Mouse (Mus musculus) neural tube, embryonic 11.5 days (tissue): ENCODE measurements at regions not wholly inside any gene's neighbourhood (a gene's known extent, or its start where the extent isn't known, plus 50 kb on each side); places are given as distances from the start of the nearest gene placed in this dataset.

Source experiments
- ATAC-seq: fragments of 200-750 bp; cut with Nextera tagmentation; 2 replicates; pipeline ENCODE4 v1.8.0; 2017; ENCODE audit warnings: moderate number of reproducible peaks, mild to moderate bottlenecking, moderate TSS enrichment, moderate library complexity; ENCODE audit not compliant: insufficient read depth, low FRiP score, low TSS enrichment
- DNase-seq: peaks from one replicate; pipeline ENCODE4 v3.0.0-alpha.2; 2015; ENCODE audit warnings: low spot score
- H3K27ac ChIP-seq: fragments of 300-500 bp; sonication (generic); 2 replicates; pipeline ENCODE4 v1.5.1; 2014; ENCODE audit warnings: low read depth, mild to moderate bottlenecking, low read length
- H3K27me3 ChIP-seq: fragments of 300-500 bp; sonication (generic); 2 replicates; pipeline ENCODE4 v1.6.1; 2014; ENCODE audit warnings: mild to moderate bottlenecking, low read length, mixed read lengths; ENCODE audit not compliant: control insufficient read depth, insufficient read depth
- H3K36me3 ChIP-seq: fragments of 300-500 bp; sonication (generic); 2 replicates; pipeline ENCODE4 v1.6.1; 2014; ENCODE audit warnings: mild to moderate bottlenecking, low read length, moderate library complexity, mixed read lengths; ENCODE audit not compliant: control insufficient read depth, insufficient read depth
- H3K4me1 ChIP-seq: fragments of 300-500 bp; sonication (generic); 2 replicates; pipeline ENCODE4 v1.6.1; 2014; ENCODE audit warnings: low read length, mixed read lengths; ENCODE audit not compliant: control insufficient read depth, insufficient read depth
- H3K4me2 ChIP-seq: fragments of 300-500 bp; sonication (generic); 2 replicates; pipeline ENCODE4 v1.6.1; 2014; ENCODE audit warnings: low read depth, mild to moderate bottlenecking, moderate library complexity
- H3K4me3 ChIP-seq: fragments of 300-500 bp; sonication (generic); 2 replicates; pipeline ENCODE4 v1.5.1; 2014; ENCODE audit warnings: low read depth, low read length
- H3K9ac ChIP-seq: fragments of 300-500 bp; sonication (generic); 2 replicates; pipeline ENCODE4 v1.6.1; 2014; ENCODE audit warnings: mild to moderate bottlenecking, low read length
- H3K9me3 ChIP-seq: fragments of 300-500 bp; sonication (generic); 2 replicates; pipeline ENCODE4 v1.6.1; 2016; ENCODE audit warnings: low read length; ENCODE audit not compliant: control insufficient read depth
- WGBS: fragments of 180-500 bp; shearing (Covaris S2); extraction: QIAGEN DNeasy Blood & Tissue Kit; methylation state at CpG from one replicate; pipeline ENCODE4 v1.1.7; 2014; 5-methylcytosine and 5-hydroxymethylcytosine counted together

GRCm38 (mm10) chr13:83376097-83376797, 127.6 kb upstream of the Mef2c start:
- no peaks in the 10 kb centered on the region for H3K9me3 ChIP-seq
- no peak overlapping the region for H3K4me3 ChIP-seq
- 94% methylated on average over 8 of the region's 8 CpGs for WGBS
- no peaks in the 10 kb centered on the region for H3K36me3 ChIP-seq
- H3K9ac ChIP-seq = no peak overlapping the region
- no peak overlapping the region for H3K4me2 ChIP-seq
- H3K27ac ChIP-seq = no peak overlapping the region
- no peak for DNase-seq
- H3K27me3 ChIP-seq = no peaks in the 10 kb centered on the region
- no peaks in the 10 kb centered on the region for H3K4me1 ChIP-seq
- ATAC-seq = no peak

GRCm38 (mm10) chr13:83378644-83379043, 125.2 kb upstream of the Mef2c start:
- no peak overlapping the region for H3K27ac ChIP-seq
- ATAC-seq (no peak), DNase-seq (no peak)
- H3K4me3 ChIP-seq = no peak overlapping the region
- no peak overlapping the region for H3K9ac ChIP-seq
- no peaks in the 10 kb centered on the region for H3K36me3 ChIP-seq
- WGBS = 70% methylated on average over 3 of the region's 3 CpGs
- no peak overlapping the region for H3K4me2 ChIP-seq
- no peaks in the 10 kb centered on the region for H3K4me1 ChIP-seq
- no peaks in the 10 kb centered on the region for H3K27me3 ChIP-seq
- no peaks in the 10 kb centered on the region for H3K9me3 ChIP-seq

GRCm38 (mm10) chr13:83382609-83383008, 121.2 kb upstream of the Mef2c start:
- no peaks in the 10 kb centered on the region for H3K36me3 ChIP-seq
- DNase-seq (no peak), ATAC-seq (no peak)
- H3K27ac ChIP-seq = no peak overlapping the region
- H3K4me2 ChIP-seq = no peak overlapping the region
- no peak overlapping the region for H3K9ac ChIP-seq
- 91% methylated on average over 3 of the region's 3 CpGs for WGBS
- H3K4me1 ChIP-seq = no peaks in the 10 kb centered on the region
- H3K27me3 ChIP-seq = no peaks in the 10 kb centered on the region
- no peak overlapping the region for H3K4me3 ChIP-seq
- no peaks in the 10 kb centered on the region for H3K9me3 ChIP-seq

GRCm38 (mm10) chr13:83394773-83395172, 109.1 kb upstream of the Mef2c start:
- H3K4me3 ChIP-seq = no peak overlapping the region
- H3K4me1 ChIP-seq = no peaks in the 10 kb centered on the region
- H3K36me3 ChIP-seq = no peaks in the 10 kb centered on the region
- no peak for ATAC-seq
- H3K9ac ChIP-seq = no peak overlapping the region
- H3K9me3 ChIP-seq = no peaks in the 10 kb centered on the region
- H3K4me2 ChIP-seq = no peak overlapping the region
- WGBS = 76% methylated on average over 1 of the region's 1 CpGs
- DNase-seq = no peak
- H3K27ac ChIP-seq = no peak overlapping the region
- H3K27me3 ChIP-seq = no peaks in the 10 kb centered on the region

GRCm38 (mm10) chr13:83399381-83399780, 104.5 kb upstream of the Mef2c start:
- no peaks in the 10 kb centered on the region for H3K36me3 ChIP-seq
- no peaks in the 10 kb centered on the region for H3K9me3 ChIP-seq
- H3K4me1 ChIP-seq = no peaks in the 10 kb centered on the region
- no peaks in the 10 kb centered on the region for H3K27me3 ChIP-seq
- no peak for DNase-seq
- WGBS = 93% methylated on average over 6 of the region's 6 CpGs
- no peak for ATAC-seq
- no peak overlapping the region for H3K9ac ChIP-seq
- H3K4me3 ChIP-seq = no peak overlapping the region
- no peak overlapping the region for H3K27ac ChIP-seq
- H3K4me2 ChIP-seq = no peak overlapping the region

GRCm38 (mm10) chr13:83439619-83440436, 64.0 kb upstream of the Mef2c start:
- Histone ChIP-seq H3K4me3 (no peak overlapping the region), H3K4me1 (no peaks in the 10 kb centered on the region), H3K27ac (no peak overlapping the region), H3K36me3 (no peaks in the 10 kb centered on the region), H3K4me2 (no peak overlapping the region), H3K9ac (no peak overlapping the region), H3K27me3 (no peaks in the 10 kb centered on the region), H3K9me3 (no peaks in the 10 kb centered on the region)
- WGBS = 81% methylated on average over 6 of the region's 6 CpGs
- ATAC-seq = no peak
- no peak for DNase-seq

- no peak for DNase-seq
- Histone ChIP-seq H3K4me3 (no peak overlapping the region), H3K4me2 (no peak overlapping the region), H3K4me1 (no peaks in the 10 kb centered on the region), H3K27me3 (no peaks in the 10 kb centered on the region), H3K36me3 (no peaks in the 10 kb centered on the region), H3K9me3 (no peaks in the 10 kb centered on the region), H3K27ac (no peak overlapping the region), H3K9ac (no peak overlapping the region)
- WGBS = 94% methylated on average over 1 of the region's 1 CpGs
- ATAC-seq = no peak
Observed at GRCm38 (mm10) chr13:83444277-83444676, 59.6 kb upstream of the Mef2c start.

- H3K27ac ChIP-seq = no peak overlapping the region
- no peak overlapping the region for H3K4me3 ChIP-seq
- no peak overlapping the region for H3K4me2 ChIP-seq
- no peak overlapping the region for H3K9ac ChIP-seq
- DNase-seq (no peak), ATAC-seq (no peak)
- no peaks in the 10 kb centered on the region for H3K27me3 ChIP-seq
- no peaks in the 10 kb centered on the region for H3K9me3 ChIP-seq
- no peaks in the 10 kb centered on the region for H3K4me1 ChIP-seq
- H3K36me3 ChIP-seq = no peaks in the 10 kb centered on the region
Observed at GRCm38 (mm10) chr13:83450820-83451219, 53.0 kb upstream of the Mef2c start.

- DNase-seq (no peak), ATAC-seq (no peak)
- Histone ChIP-seq H3K4me1 (no peaks in the 10 kb centered on the region), H3K9me3 (no peaks in the 10 kb centered on the region), H3K36me3 (no peaks in the 10 kb centered on the region), H3K27me3 (no peaks in the 10 kb centered on the region), H3K4me2 (no peak overlapping the region), H3K4me3 (no peak overlapping the region), H3K27ac (no peak overlapping the region), H3K9ac (no peak overlapping the region)
- WGBS = 89% methylated on average over 4 of the region's 4 CpGs
Observed at GRCm38 (mm10) chr13:83452987-83453386, 50.8 kb upstream of the Mef2c start.
